Mouse (Mus musculus) kidney, adult 2 months (tissue): ENCODE results near the gene Pnp.

Experiments used
- CTCF ChIP-seq: fragments of 200-500 bp; conservative IDR thresholded peaks from 2 replicates; pipeline ENCODE4 v1.5.1; 2011; ENCODE audit warnings: low read depth, mild to moderate bottlenecking, control low read depth, low read length, moderate library complexity, mixed read lengths; ENCODE audit not compliant: insufficient read depth, insufficient read length
- POLR2A ChIP-seq: fragments of 200-500 bp; IDR thresholded peaks from one replicate; pipeline ENCODE4 v1.6.1; 2011; ENCODE audit warnings: low read depth, low read length, control low read depth

DNA sequence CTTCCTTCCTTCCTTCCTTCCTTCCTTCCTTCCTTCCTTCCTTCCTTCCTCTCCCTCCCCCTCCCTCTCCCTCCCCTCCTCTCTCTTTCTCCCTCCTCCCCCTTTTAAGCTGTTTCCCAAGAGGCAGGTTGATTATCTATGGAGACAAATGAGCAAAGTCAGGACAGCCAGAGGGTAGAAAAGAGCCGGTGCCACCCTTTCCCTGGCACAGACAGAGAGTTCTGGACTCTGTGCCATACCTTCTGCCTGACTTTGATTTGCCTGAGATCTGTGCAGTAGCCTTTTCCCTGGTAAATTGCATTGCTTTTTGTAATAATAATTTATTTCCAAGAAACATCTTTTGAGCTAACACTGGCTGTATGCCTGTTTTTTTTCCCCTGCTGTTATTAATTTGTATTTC, 38.2 kb downstream of the Pnp start:
- no peak for TF ChIP-seq POLR2A
- no peak for TF ChIP-seq CTCF
